8 mouse cellular contexts compared by ENCODE assay signal in genomic region chr11:75259996-75260561, GRCm38 (mm10).
DNase-seq lines count a peak whose midpoint lies in the region.

No protein-coding gene starts in this region.

- intact Hi-C loops in heart, postnatal 25 days (cut with DNase I): no loop called here

- peak; percentile 39 for DNase-seq in layer of hippocampus, adult 11-12 months (ENCODE audit: low spot score)
- no peak for DNase-seq in layer of hippocampus, adult 9-10 months (ENCODE audit: low spot score)
- peak; percentile 52 for DNase-seq in NIH3T3 (ENCODE audit: low read depth)
- DNase-seq in cerebellum, postnatal 25 days: peak; percentile 53 to 62
- peak; percentile 63 for DNase-seq in heart, postnatal 25 days (ENCODE audit: low spot score)
- DNase-seq in testis, postnatal 10 days (ENCODE audit: low spot score): peak; percentile 72
- no peak for DNase-seq in spleen, postnatal 4 days (ENCODE audit: low spot score in 2 of 2)
- DNase-seq in thymus, postnatal 25 days: no peak

Comparison
In these comparisons a context has a peak if more than half of its experiments do, and no peak if none do; other contexts are left out.
1. DNase-seq: peak in layer of hippocampus, adult 11-12 months (single experiment), NIH3T3 (single experiment), cerebellum, postnatal 25 days (2 of 2), heart, postnatal 25 days (single experiment) and testis, postnatal 10 days (single experiment); none in layer of hippocampus, adult 9-10 months (single experiment), spleen, postnatal 4 days (0 of 2) and thymus, postnatal 25 days (single experiment).